Mouse (Mus musculus) lung, postnatal 0 days (tissue): ENCODE data around the gene Ppp1r21.

Experiments used
- CTCF ChIP-seq: IDR thresholded peaks from 2 replicates; pipeline ENCODE4 v1.5.1; 2016; ENCODE audit warnings: antibody characterized with exemption, mild to moderate bottlenecking
- EP300 ChIP-seq: IDR thresholded peaks from 2 replicates; pipeline ENCODE4 v1.6.1; 2016; ENCODE audit warnings: antibody characterized with exemption, mild to moderate bottlenecking, control low read depth

DNA sequence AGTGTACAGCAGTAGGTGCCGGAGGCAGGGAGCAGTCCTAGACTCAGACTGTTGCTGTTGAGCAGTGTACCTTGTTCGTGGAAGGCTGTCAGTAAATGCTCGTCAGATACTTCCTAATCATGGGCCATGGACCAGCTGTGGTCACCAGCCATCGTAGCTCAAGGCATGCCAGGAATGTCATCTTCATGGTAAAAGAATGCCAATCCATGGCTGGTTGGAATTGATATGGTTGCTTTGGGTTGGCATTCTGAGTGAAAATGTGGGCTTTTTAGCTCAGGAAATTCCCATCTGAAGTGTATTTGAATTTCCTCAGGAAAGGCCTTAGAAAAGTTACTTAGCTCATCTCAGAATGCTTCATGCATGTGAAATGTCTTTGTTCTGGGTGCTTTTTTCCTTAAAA, 65.2 kb downstream of the Ppp1r21 start:
- no peak for TF ChIP-seq EP300
- no peak for TF ChIP-seq CTCF
